Mouse (Mus musculus): ENCODE results near the gene Bbip1.

DNA sequence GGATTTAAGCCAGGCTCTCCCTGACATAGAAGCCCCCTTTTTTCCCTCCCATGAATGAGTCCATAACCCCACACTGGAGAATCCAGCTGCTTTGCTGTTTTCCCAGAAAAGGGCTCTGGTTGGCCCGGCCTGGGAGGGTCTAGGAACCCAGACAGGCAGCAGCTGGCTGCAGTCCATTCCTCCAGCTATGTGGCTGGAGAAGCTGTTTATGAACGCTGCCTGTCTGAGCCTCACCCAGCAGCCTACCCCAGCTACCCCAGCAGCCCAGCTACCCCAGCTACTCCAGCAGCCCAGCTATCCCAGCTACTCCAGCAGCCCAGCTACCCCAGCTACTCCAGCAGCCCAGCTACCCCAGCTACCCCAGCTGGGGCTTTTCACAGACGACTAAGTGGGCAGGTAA, 52.4 kb downstream of the Bbip1 start, which contains the start of gene Pdcd4:
- TF ChIP-seq CTCF (conservative IDR thresholded peaks at IDR 0.05; ENCODE audit: low read length) (no peak), POU5F1 (IDR thresholded peaks at IDR 0.05; ENCODE audit: borderline replicate concordance, low read length) (no peak)
